Mouse (Mus musculus) stomach, postnatal 0 days (tissue): Measurements from ENCODE around the gene Pou3f3.

ENCODE experiments used
- CTCF ChIP-seq: IDR thresholded peaks from 2 replicates; pipeline ENCODE4 v1.5.1; 2016; ENCODE audit warnings: antibody characterized with exemption, low read depth, mild to moderate bottlenecking, moderate library complexity
- EP300 ChIP-seq: optimal IDR thresholded peaks from 2 replicates; pipeline ENCODE3; 2016; ENCODE audit warnings: antibody characterized with exemption

DNA sequence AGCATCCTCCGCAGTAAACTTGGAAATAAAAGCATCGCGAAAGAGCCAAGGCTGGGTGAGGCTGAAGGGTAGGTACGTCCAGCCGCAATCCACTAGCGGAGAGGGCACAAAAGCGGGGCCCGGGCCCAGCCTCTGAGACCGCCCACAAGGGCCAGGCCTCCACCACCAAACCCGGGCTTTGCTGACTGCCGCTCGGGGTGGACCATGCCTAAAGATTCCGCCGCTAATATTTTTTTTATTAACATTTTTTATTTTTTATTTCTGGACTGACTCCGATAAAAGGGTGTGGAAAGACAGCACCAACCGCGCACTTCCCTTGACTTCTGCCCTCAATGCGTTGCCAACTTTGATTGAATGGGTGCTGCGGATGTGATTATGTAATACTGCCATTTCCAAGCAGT is 3.9 kb downstream of the Pou3f3 start:
- TF ChIP-seq CTCF (no peak), EP300 (no peak)
